Mouse (Mus musculus): ENCODE data around the gene Thsd7b. TPM values are rescaled to one million over a fixed set of nuclear protein-coding genes. Genes with fewer than 3 reads are reported as not detected.
"Not testable (repeated sequence)": the region's sequence is repeated elsewhere in the genome, so short reads cannot be mapped to it uniquely, and the experiment has no call there.

The Thsd7b gene
- polyA plus RNA-seq, 1 experiment: 0.20 TPM

DNA sequence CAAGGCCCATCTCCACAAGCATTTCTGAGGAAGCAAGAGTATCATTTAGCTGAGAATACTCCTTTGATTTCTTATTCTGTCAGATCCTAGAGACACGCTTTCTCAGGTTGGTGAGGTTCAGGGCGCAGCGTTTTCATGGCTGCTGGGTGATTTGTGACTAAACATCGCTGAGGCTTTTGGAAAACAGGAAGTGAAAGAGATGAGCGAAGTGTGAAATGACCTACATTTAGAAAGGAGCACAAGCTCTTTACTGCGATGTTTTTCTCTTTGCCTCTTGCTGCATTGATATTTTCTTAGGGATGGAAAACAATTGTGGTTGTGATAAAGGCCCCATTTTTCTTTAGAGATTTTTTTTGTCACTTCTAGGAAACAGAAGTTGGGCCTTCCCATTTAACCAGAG lies 351.4 kb downstream of the Thsd7b start:
- Histone ChIP-seq H3K36me3 (ENCODE audit: control insufficient read depth, insufficient read depth, low read length) (no peaks in the 10 kb centered on the region), H3K4me3 (ENCODE audit: low read depth, low read length) (no peak overlapping the region), H3K27ac (ENCODE audit: insufficient read depth, low read depth, low read length) (no peak overlapping the region), H3K4me1 (ENCODE audit: control insufficient read depth, insufficient read depth, insufficient read length, low read length) (no peaks in the 10 kb centered on the region), H3K27me3 (ENCODE audit: control insufficient read depth, insufficient read depth, low read length) (no peaks in the 10 kb centered on the region)
- TF ChIP-seq CTCF (IDR thresholded peaks at IDR 0.05; ENCODE audit: extremely low read depth, insufficient read length, insufficient replicate concordance, low read depth, low read length) (no peak), POLR2A (IDR thresholded peaks at IDR 0.05; ENCODE audit: low read depth, low read length) (no peak)
- WGBS: 79% methylated on average over 6 of the region's 6 CpGs

GRCm38 (mm10) chr1:129635146-129635545 lies 362.0 kb downstream of the Thsd7b start:
- 69% methylated on average over 4 of the region's 4 CpGs for WGBS
- Histone ChIP-seq H3K4me1 (ENCODE audit: control insufficient read depth, insufficient read depth, insufficient read length, low read length) (no peaks in the 10 kb centered on the region), H3K27ac (ENCODE audit: insufficient read depth, low read depth, low read length) (no peak overlapping the region), H3K27me3 (ENCODE audit: control insufficient read depth, insufficient read depth, low read length) (no peaks in the 10 kb centered on the region), H3K4me3 (ENCODE audit: low read depth, low read length) (no peak overlapping the region), H3K36me3 (ENCODE audit: control insufficient read depth, insufficient read depth, low read length) (no peaks in the 10 kb centered on the region)
- TF ChIP-seq POLR2A (IDR thresholded peaks at IDR 0.05; ENCODE audit: low read depth, low read length) (no peak), CTCF (IDR thresholded peaks at IDR 0.05; ENCODE audit: extremely low read depth, insufficient read length, insufficient replicate concordance, low read depth, low read length) (no peak)

DNA sequence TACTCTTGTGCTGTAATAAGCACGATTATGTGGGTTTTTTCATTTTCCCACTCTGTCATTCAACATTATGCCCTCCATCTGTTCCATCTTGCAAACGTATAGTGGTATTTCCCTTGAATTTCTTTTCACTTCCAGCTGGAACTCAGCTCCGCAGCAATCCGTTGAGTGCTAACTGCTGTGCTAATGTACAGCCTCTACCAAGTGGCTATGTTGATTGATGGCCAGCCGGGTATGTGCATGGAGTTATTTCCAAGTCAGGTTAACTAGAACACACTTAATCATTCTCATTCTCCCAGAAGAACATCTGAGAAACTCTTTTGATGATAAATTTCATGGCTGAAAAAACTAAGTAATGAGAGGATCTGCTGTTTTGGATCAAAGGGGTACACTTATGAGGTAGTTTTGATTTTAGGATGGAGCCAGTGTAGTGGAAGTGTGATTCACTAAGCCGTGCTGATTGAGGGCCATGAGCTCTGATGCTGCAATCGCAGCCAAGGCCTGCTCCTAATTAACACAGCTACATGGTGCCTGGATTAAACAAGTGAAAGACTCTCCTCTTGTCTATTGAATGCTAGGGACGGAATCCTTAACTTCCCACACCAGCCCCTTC lies 371.3 kb downstream of the Thsd7b start:
- TF ChIP-seq CTCF (IDR thresholded peaks at IDR 0.05; ENCODE audit: extremely low read depth, insufficient read length, insufficient replicate concordance, low read depth, low read length): no peak
- TF ChIP-seq POLR2A (IDR thresholded peaks at IDR 0.05; ENCODE audit: low read depth, low read length): no peak
- Histone ChIP-seq H3K27me3 (ENCODE audit: control insufficient read depth, insufficient read depth, low read length) (no peaks in the 10 kb centered on the region), H3K4me1 (ENCODE audit: control insufficient read depth, insufficient read depth, insufficient read length, low read length) (no peaks in the 10 kb centered on the region), H3K4me3 (ENCODE audit: low read depth, low read length) (no peak overlapping the region), H3K36me3 (ENCODE audit: control insufficient read depth, insufficient read depth, low read length) (no peaks in the 10 kb centered on the region), H3K27ac (ENCODE audit: insufficient read depth, low read depth, low read length) (no peak overlapping the region)
- 81% methylated on average over 8 of the region's 8 CpGs for WGBS

DNA sequence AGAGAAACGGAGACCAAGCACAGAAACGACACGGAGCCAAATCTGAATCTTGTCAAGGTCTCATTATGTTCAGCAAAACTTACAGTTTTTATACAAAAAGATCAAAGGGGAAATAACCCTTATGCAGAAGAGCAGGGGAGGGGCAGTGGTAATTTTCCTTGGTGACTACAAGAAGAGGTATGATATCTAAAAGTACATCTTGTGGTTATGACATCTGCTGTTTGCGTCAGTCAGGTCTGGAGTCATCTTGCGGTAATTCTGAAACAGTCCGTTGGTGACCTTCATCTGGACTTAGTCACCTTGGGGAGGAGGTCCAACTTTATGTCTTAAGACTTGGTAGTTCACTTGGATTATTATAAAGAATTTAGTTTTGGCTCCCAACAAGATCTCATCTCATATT lies 378.3 kb downstream of the Thsd7b start:
- WGBS: 85% methylated on average over 6 of the region's 6 CpGs
- not testable (repeated sequence) for H3K27ac ChIP-seq (ENCODE audit: insufficient read depth, low read depth, low read length); H3K27me3 ChIP-seq (ENCODE audit: control insufficient read depth, insufficient read depth, low read length); H3K4me3 ChIP-seq (ENCODE audit: low read depth, low read length); H3K4me1 ChIP-seq (ENCODE audit: control insufficient read depth, insufficient read depth, insufficient read length, low read length); H3K36me3 ChIP-seq (ENCODE audit: control insufficient read depth, insufficient read depth, low read length)

DNA sequence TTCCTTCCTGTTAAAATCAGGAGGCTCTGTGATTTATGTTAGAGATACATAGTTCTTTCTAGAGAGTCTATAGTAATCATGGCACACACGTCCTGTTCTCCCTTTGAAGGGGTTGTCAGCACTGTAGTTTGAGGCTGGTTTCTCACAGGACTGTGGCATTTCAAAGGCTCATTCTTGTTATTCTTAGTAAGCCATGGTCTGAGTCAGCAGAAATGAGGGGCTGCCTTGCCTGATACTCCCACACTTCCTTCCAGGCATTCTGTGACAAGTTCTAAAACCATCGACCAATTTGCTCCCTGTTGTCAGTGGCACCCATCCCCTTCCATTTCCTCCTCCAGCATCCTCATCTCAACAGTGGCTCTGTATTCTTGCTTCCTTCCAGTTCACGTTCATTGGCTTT lies 384.9 kb downstream of the Thsd7b start:
- no peak overlapping the region for H3K4me3 ChIP-seq (ENCODE audit: low read depth, low read length)
- TF ChIP-seq CTCF (IDR thresholded peaks at IDR 0.05; ENCODE audit: extremely low read depth, insufficient read length, insufficient replicate concordance, low read depth, low read length) (no peak), POLR2A (IDR thresholded peaks at IDR 0.05; ENCODE audit: low read depth, low read length) (no peak)
- H3K36me3 ChIP-seq (ENCODE audit: control insufficient read depth, insufficient read depth, low read length): no peaks in the 10 kb centered on the region
- H3K4me1 ChIP-seq (ENCODE audit: control insufficient read depth, insufficient read depth, insufficient read length, low read length): no peaks in the 10 kb centered on the region
- WGBS: 51% methylated on average over 3 of the region's 3 CpGs
- H3K27me3 ChIP-seq (ENCODE audit: control insufficient read depth, insufficient read depth, low read length): no peaks in the 10 kb centered on the region
- no peak overlapping the region for H3K27ac ChIP-seq (ENCODE audit: insufficient read depth, low read depth, low read length)

GRCm38 (mm10) chr1:129675878-129676277 lies 402.8 kb downstream of the Thsd7b start:
- no peaks in the 10 kb centered on the region for H3K27me3 ChIP-seq (ENCODE audit: control insufficient read depth, insufficient read depth, low read length)
- 61% methylated on average over 1 of the region's 1 CpGs for WGBS
- TF ChIP-seq POLR2A (IDR thresholded peaks at IDR 0.05; ENCODE audit: low read depth, low read length): no peak
- TF ChIP-seq CTCF (IDR thresholded peaks at IDR 0.05; ENCODE audit: extremely low read depth, insufficient read length, insufficient replicate concordance, low read depth, low read length): no peak

GRCm38 (mm10) chr1:129678851-129679250 lies 405.7 kb downstream of the Thsd7b start:
- Histone ChIP-seq H3K27me3 (ENCODE audit: control insufficient read depth, insufficient read depth, low read length) (no peaks in the 10 kb centered on the region), H3K36me3 (ENCODE audit: control insufficient read depth, insufficient read depth, low read length) (no peaks in the 10 kb centered on the region), H3K4me3 (ENCODE audit: low read depth, low read length) (no peak overlapping the region), H3K27ac (ENCODE audit: insufficient read depth, low read depth, low read length) (no peak overlapping the region), H3K4me1 (ENCODE audit: control insufficient read depth, insufficient read depth, insufficient read length, low read length) (no peaks in the 10 kb centered on the region)
- WGBS: 66% methylated on average over 4 of the region's 4 CpGs
- TF ChIP-seq CTCF (IDR thresholded peaks at IDR 0.05; ENCODE audit: extremely low read depth, insufficient read length, insufficient replicate concordance, low read depth, low read length) (no peak), POLR2A (IDR thresholded peaks at IDR 0.05; ENCODE audit: low read depth, low read length) (no peak)

More at GRCm38 (mm10) chr1:129675878-129676277, 402.8 kb downstream of the Thsd7b start:
- H3K36me3 ChIP-seq (ENCODE audit: control insufficient read depth, insufficient read depth, low read length): no peaks in the 10 kb centered on the region
- no peak overlapping the region for H3K4me3 ChIP-seq (ENCODE audit: low read depth, low read length)
- no peaks in the 10 kb centered on the region for H3K4me1 ChIP-seq (ENCODE audit: control insufficient read depth, insufficient read depth, insufficient read length, low read length)
- H3K27ac ChIP-seq (ENCODE audit: insufficient read depth, low read depth, low read length): no peak overlapping the region

GRCm38 (mm10) chr1:129705701-129706100 lies 432.6 kb downstream of the Thsd7b start:
- H3K27me3 ChIP-seq (ENCODE audit: control insufficient read depth, insufficient read depth, low read length): no peaks in the 10 kb centered on the region
- no peaks in the 10 kb centered on the region for H3K36me3 ChIP-seq (ENCODE audit: control insufficient read depth, insufficient read depth, low read length)
- H3K4me1 ChIP-seq (ENCODE audit: control insufficient read depth, insufficient read depth, insufficient read length, low read length): no peaks in the 10 kb centered on the region
- no peak overlapping the region for H3K4me3 ChIP-seq (ENCODE audit: low read depth, low read length)
- TF ChIP-seq POLR2A (IDR thresholded peaks at IDR 0.05; ENCODE audit: low read depth, low read length) (no peak), CTCF (IDR thresholded peaks at IDR 0.05; ENCODE audit: extremely low read depth, insufficient read length, insufficient replicate concordance, low read depth, low read length) (no peak)
- 71% methylated on average over 1 of the region's 1 CpGs for WGBS
- H3K27ac ChIP-seq (ENCODE audit: insufficient read depth, low read depth, low read length): no peak overlapping the region

Measured in small intestine, adult 2 months (tissue).